Mouse (Mus musculus): ENCODE data around the gene Thsd7a. TPM values are rescaled to one million over a fixed set of nuclear protein-coding genes. Genes with fewer than 3 reads are reported as not detected.

Thsd7a gene
- total and polyA plus RNA-seq, 3 experiments, result 0.30 TPM; not detected in 2

DNA sequence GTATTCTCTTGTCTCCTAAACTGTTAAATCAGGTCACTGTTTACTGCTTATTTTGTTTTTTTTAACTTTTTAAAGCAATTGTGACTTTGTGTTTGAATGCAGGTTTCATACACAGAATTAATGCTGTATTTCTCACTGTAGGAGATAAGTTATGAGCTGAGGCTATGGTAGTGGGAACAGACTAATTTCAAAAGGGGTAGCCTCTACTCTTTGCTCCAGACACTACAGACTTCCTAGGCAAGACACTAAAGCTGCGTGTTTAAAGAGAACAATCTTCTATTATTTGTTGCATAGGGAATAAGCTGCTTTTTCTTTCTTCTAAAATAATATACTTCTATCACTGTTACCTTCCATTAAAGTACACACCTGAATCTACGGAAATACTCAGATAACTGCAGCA is 368.5 kb downstream of the Thsd7a start:
- H3K4me2 ChIP-seq (ENCODE audit: insufficient read depth, low read depth, poor library complexity, severe bottlenecking), result no peak overlapping the region
- dilution Hi-C loops (cut with MboI; ENCODE audit: extremely low pct_ligation_motif_present, extremely low pct_unique_long_range_greater_than_20kb, low sequenced_read_pairs), result no loop called here
- H3K4me1 ChIP-seq (ENCODE audit: control insufficient read depth in 1 of 2, insufficient read depth in 2 of 2), result no peaks in the 10 kb centered on the region
- H3K27ac ChIP-seq (ENCODE audit: insufficient read depth, low read depth), result no peak overlapping the region
- TF ChIP-seq SMC3 (IDR thresholded peaks at IDR 0.05; ENCODE audit: low read depth, low read length), result no peak
- no peak for TF ChIP-seq ELF1 (IDR thresholded peaks at IDR 0.05; ENCODE audit: low read depth, low read length)
- no peak for TF ChIP-seq ZKSCAN1 (IDR thresholded peaks at IDR 0.05; ENCODE audit: borderline replicate concordance, low read depth, low read length)
- TF ChIP-seq GABPA (IDR thresholded peaks at IDR 0.05; ENCODE audit: insufficient replicate concordance, low read depth, low read length), result no peak
- no peak for TF ChIP-seq PAX5 (IDR thresholded peaks at IDR 0.05; ENCODE audit: low read length)
- TF ChIP-seq TCF12 (IDR thresholded peaks at IDR 0.05; ENCODE audit: low read depth, low read length), result no peak
- no peak for TF ChIP-seq IRF4 (IDR thresholded peaks at IDR 0.05; ENCODE audit: low read depth, low read length)
- TF ChIP-seq TBP (conservative IDR thresholded peaks at IDR 0.05; ENCODE audit: low read depth, low read length), result no peak
- TF ChIP-seq USF2 (conservative IDR thresholded peaks at IDR 0.05; ENCODE audit: low read depth, low read length), result no peak
- TF ChIP-seq ZC3H11A (IDR thresholded peaks at IDR 0.05; ENCODE audit: low read depth, low read length), result no peak
- no peak for TF ChIP-seq E2F4 (IDR thresholded peaks at IDR 0.05; ENCODE audit: insufficient replicate concordance, low read depth, low read length)
- DNase-seq (ENCODE audit: extremely low read depth), result no peak
- no peaks in the 10 kb centered on the region for H3K9me3 ChIP-seq (replicated peaks; ENCODE audit: low read length)
- H3K27me3 ChIP-seq (replicated peaks), result no peaks in the 10 kb centered on the region
- H3K36me3 ChIP-seq (replicated peaks in 1 of 2; ENCODE audit: control insufficient read depth in 1 of 2, insufficient read depth in 1 of 2, low read length in 1 of 2), result no peaks in the 10 kb centered on the region
- no peaks in the 10 kb centered on the region for H3K79me2 ChIP-seq (replicated peaks; ENCODE audit: control insufficient read depth, extremely low read depth, insufficient read depth, poor library complexity, severe bottlenecking)
- no peak overlapping the region for H3K9ac ChIP-seq (ENCODE audit: insufficient read depth, low read depth)
- H3K4me3 ChIP-seq (replicated peaks in 1 of 3; ENCODE audit: low read depth in 2 of 3, low read length in 2 of 3, poor library complexity in 1 of 3), result no peak overlapping the region
- in situ Hi-C loops (cut with MboI; ENCODE audit: low pct_ligation_motif_present, low pct_unique_long_range_greater_than_20kb, low sequenced_read_pairs), result no loop called here

DNA sequence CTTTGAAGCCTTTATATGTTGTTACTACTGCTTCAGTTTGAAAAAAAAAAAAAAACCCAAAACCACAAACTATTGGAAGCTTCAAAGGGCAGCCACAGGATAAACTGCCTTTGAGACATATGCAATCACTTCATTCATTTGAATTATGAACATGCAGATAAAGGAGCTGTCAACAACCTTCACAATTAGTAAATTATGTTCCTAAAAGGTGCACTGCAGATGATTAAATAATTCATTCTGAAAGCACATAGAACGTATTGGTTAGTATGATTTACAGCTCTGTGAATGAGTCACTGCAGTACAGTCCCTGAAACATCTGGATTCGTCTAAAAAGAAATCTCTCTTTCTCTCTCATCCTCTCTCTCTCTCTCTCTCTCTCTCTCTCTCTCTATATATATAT is 390.5 kb downstream of the Thsd7a start:
- H3K4me3 ChIP-seq (replicated peaks in 1 of 3; ENCODE audit: low read depth in 2 of 3, low read length in 2 of 3, poor library complexity in 1 of 3), result no peak overlapping the region
- no peaks in the 10 kb centered on the region for H3K36me3 ChIP-seq (replicated peaks in 1 of 2; ENCODE audit: control insufficient read depth in 1 of 2, insufficient read depth in 1 of 2, low read length in 1 of 2)
- H3K27me3 ChIP-seq (replicated peaks), result no peaks in the 10 kb centered on the region
- peaks cover 2 to 9% of the 10 kb centered on the region in 2 experiments; a peak in 3 of 4 replicates for H3K4me1 ChIP-seq (ENCODE audit: control insufficient read depth in 1 of 2, insufficient read depth in 2 of 2)
- TF ChIP-seq MEF2A (IDR thresholded peaks at IDR 0.05; ENCODE audit: borderline replicate concordance, low read depth, low read length) (no peak), TCF12 (IDR thresholded peaks at IDR 0.05; ENCODE audit: low read depth, low read length) (no peak), MXI1 (IDR thresholded peaks at IDR 0.05; ENCODE audit: low read depth, low read length) (no peak), CHD2 (IDR thresholded peaks at IDR 0.05; ENCODE audit: low read length) (no peak), NELFE (IDR thresholded peaks at IDR 0.05; ENCODE audit: low read depth, low read length) (no peak), ZMIZ1 (IDR thresholded peaks at IDR 0.05; ENCODE audit: low read depth, low read length) (no peak), E2F4 (IDR thresholded peaks at IDR 0.05; ENCODE audit: insufficient replicate concordance, low read depth, low read length) (no peak), RCOR1 (conservative IDR thresholded peaks at IDR 0.05; ENCODE audit: low read depth, low read length) (no peak), NRF1 (IDR thresholded peaks at IDR 0.05; ENCODE audit: low read depth, low read length) (no peak), POLR2A (IDR thresholded peaks at IDR 0.05; ENCODE audit: low read depth, low read length) (no peak), CHD1 (IDR thresholded peaks at IDR 0.05; ENCODE audit: low read depth, low read length) (no peak), ZKSCAN1 (IDR thresholded peaks at IDR 0.05; ENCODE audit: borderline replicate concordance, low read depth, low read length) (no peak), MAFK (IDR thresholded peaks at IDR 0.05; ENCODE audit: insufficient replicate concordance, low read length) (no peak), JUND (conservative IDR thresholded peaks at IDR 0.05; ENCODE audit: low read depth, low read length) (no peak), USF2 (conservative IDR thresholded peaks at IDR 0.05; ENCODE audit: low read depth, low read length) (no peak), ZC3H11A (IDR thresholded peaks at IDR 0.05; ENCODE audit: low read depth, low read length) (no peak), MYC (IDR thresholded peaks at IDR 0.05; ENCODE audit: low read depth, low read length) (no peak), HCFC1 (IDR thresholded peaks at IDR 0.05; ENCODE audit: low read depth, low read length) (no peak)
- in situ Hi-C loops (cut with MboI; ENCODE audit: low pct_ligation_motif_present, low pct_unique_long_range_greater_than_20kb, low sequenced_read_pairs), result no loop called here
- H3K27ac ChIP-seq (ENCODE audit: insufficient read depth, low read depth), result no peak overlapping the region
- no peaks in the 10 kb centered on the region for H3K79me2 ChIP-seq (replicated peaks; ENCODE audit: control insufficient read depth, extremely low read depth, insufficient read depth, poor library complexity, severe bottlenecking)
- no peaks in the 10 kb centered on the region for H3K9me3 ChIP-seq (replicated peaks; ENCODE audit: low read length)
- dilution Hi-C loops (cut with MboI; ENCODE audit: extremely low pct_ligation_motif_present, extremely low pct_unique_long_range_greater_than_20kb, low sequenced_read_pairs), result no loop called here
- H3K9ac ChIP-seq (ENCODE audit: insufficient read depth, low read depth), result no peak overlapping the region
- no peak overlapping the region for H3K4me2 ChIP-seq (ENCODE audit: insufficient read depth, low read depth, poor library complexity, severe bottlenecking)
- no peak for DNase-seq (ENCODE audit: extremely low read depth)
